Mouse (Mus musculus) CH12.LX (cell line): ENCODE measurements around the gene Dido1.

Experiments used
- CTCF ChIP-seq, 2 experiments: IDR thresholded peaks in 1 of 2; conservative IDR thresholded peaks in 1 of 2; 2 replicates each; pipeline ENCODE4 v1.5.1; 2011 to 2012; ENCODE audit warnings: low read depth in 2 of 2, low read length in 2 of 2, improper control_type of control experiment in 1 of 2, inconsistent platforms in 1 of 2, mild to moderate bottlenecking in 1 of 2, moderate library complexity in 1 of 2
- POLR2A ChIP-seq: IDR thresholded peaks from 2 replicates; pipeline ENCODE4 v1.6.1; 2011; ENCODE audit warnings: low read depth, mild to moderate bottlenecking, improper control_type of control experiment, low read length
- ZMIZ1 ChIP-seq: IDR thresholded peaks from 2 replicates; pipeline ENCODE4 v1.6.1; 2012; ENCODE audit warnings: low read depth, mild to moderate bottlenecking, inconsistent platforms, low read length, improper control_type of control experiment

GRCm38 (mm10) chr2:180657394-180658013 is 52.3 kb downstream of the Dido1 start:
- TF ChIP-seq POLR2A (no peak), ZMIZ1 (no peak), CTCF (conservative IDR thresholded peaks at IDR 0.05 in 1 of 2, IDR thresholded peaks at IDR 0.05 in 1 of 2; ENCODE audit: low read depth in 2 of 2, low read length in 2 of 2) (peak; percentile 84 to 85)
